In the genomic region with DNA sequence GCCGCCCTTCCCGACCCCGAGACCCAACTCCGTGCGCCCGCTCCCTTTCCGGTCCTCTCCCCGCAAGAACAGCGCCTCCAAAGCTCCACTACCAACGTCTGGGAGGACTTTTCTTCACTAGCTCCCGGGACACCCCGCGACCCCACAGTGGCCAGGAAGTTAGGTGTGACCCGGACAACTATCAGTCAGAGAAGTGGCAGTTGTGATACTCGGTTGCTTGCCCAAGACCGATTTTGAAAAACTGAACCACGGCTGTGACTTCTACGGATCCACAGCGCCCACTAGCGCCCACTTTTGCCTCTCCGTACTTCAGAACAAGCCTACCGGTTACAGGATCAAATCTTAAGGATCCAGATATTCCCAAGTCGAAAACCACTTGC, we compare ENCODE assay signal across 7 mouse cellular contexts. TPM values are rescaled to one million over a fixed set of nuclear protein-coding genes. Genes with fewer than 3 reads are reported as not detected.
DNase-seq lines count a peak whose midpoint lies in the region; ATAC-seq and TF ChIP-seq lines count a peak whose summit lies in the region.

No protein-coding gene starts in this region.

- ATAC-seq in embryonic facial prominence, embryonic 15.5 days (ENCODE audit: insufficient number of reproducible peaks, low FRiP score, low TSS enrichment, low read depth): peak; percentile 22
- peak; percentile 12; the same call in 1 of the 2 replicates for ATAC-seq in limb, embryonic 13.5 days (ENCODE audit: low FRiP score, low read depth)
- peak; percentile 8 for ATAC-seq in midbrain, embryonic 15.5 days (replicated peaks)

- peak overlapping the region; percentile 65 for H3K4me3 ChIP-seq in bone marrow macrophage, adult 2 months (ENCODE audit: insufficient read depth, low read length)
- peak overlapping the region; percentile 89 for H3K4me3 ChIP-seq in embryonic facial prominence, embryonic 15.5 days (replicated peaks)
- peak overlapping the region; percentile 96 for H3K4me3 ChIP-seq in limb, embryonic 13.5 days
- peak overlapping the region; percentile 68 for H3K4me3 ChIP-seq in midbrain, embryonic 15.5 days

- peak overlapping the region; percentile 84 for H3K4me2 ChIP-seq in embryonic facial prominence, embryonic 15.5 days (replicated peaks)
- peak overlapping the region; percentile 89 for H3K4me2 ChIP-seq in limb, embryonic 13.5 days (replicated peaks)
- peak overlapping the region; percentile 86 for H3K4me2 ChIP-seq in midbrain, embryonic 15.5 days

- peak; percentile 81 for TF ChIP-seq CTCF in bone marrow macrophage, adult 2 months (IDR thresholded peaks at IDR 0.05; ENCODE audit: low read depth, low read length)

- WGBS in embryonic facial prominence, embryonic 15.5 days: under 1% methylated on average over 23 of the region's 23 CpGs
- under 1% methylated on average over 23 of the region's 23 CpGs for WGBS in limb, embryonic 13.5 days
- under 1% methylated on average over 23 of the region's 23 CpGs for WGBS in midbrain, embryonic 15.5 days

- H3K9ac ChIP-seq in embryonic facial prominence, embryonic 15.5 days: peak overlapping the region; percentile 63
- H3K9ac ChIP-seq in limb, embryonic 13.5 days: peak overlapping the region; percentile 69
- peak overlapping the region; percentile 55 for H3K9ac ChIP-seq in midbrain, embryonic 15.5 days

- no peaks in the 10 kb centered on the region for H3K4me1 ChIP-seq in bone marrow macrophage, adult 2 months (ENCODE audit: control insufficient read depth, insufficient read depth, low read length)
- H3K4me1 ChIP-seq in embryonic facial prominence, embryonic 15.5 days: peaks cover 13% of the 10 kb centered on the region; the same call in 1 of the 2 replicates
- H3K4me1 ChIP-seq in limb, embryonic 13.5 days: peaks cover 17% of the 10 kb centered on the region
- peaks cover 24% of the 10 kb centered on the region for H3K4me1 ChIP-seq in midbrain, embryonic 15.5 days

- peak; percentile 78 to 86 for DNase-seq in heart, adult 9 months (ENCODE audit: low spot score in 2 of 2)
- peak; percentile 94 for DNase-seq in kidney, adult 9 months
- DNase-seq in spleen, adult 18-20 months: peak; percentile 68 to 86

- no peaks in the 10 kb centered on the region for H3K36me3 ChIP-seq in embryonic facial prominence, embryonic 15.5 days
- peaks cover 15% of the 10 kb centered on the region for H3K36me3 ChIP-seq in limb, embryonic 13.5 days
- no peaks in the 10 kb centered on the region for H3K36me3 ChIP-seq in midbrain, embryonic 15.5 days (replicated peaks)

- no peak for TF ChIP-seq POLR2A in bone marrow macrophage, adult 2 months (IDR thresholded peaks at IDR 0.05; ENCODE audit: borderline replicate concordance, low read depth, low read length)

- H3K27ac ChIP-seq in bone marrow macrophage, adult 2 months (ENCODE audit: insufficient read depth, low read depth, low read length): no peak overlapping the region
- H3K27ac ChIP-seq in embryonic facial prominence, embryonic 15.5 days (replicated peaks): peak overlapping the region; percentile 83
- H3K27ac ChIP-seq in limb, embryonic 13.5 days: peak overlapping the region; percentile 70
- H3K27ac ChIP-seq in midbrain, embryonic 15.5 days: peak overlapping the region; percentile 88

- no peaks in the 10 kb centered on the region for H3K27me3 ChIP-seq in embryonic facial prominence, embryonic 15.5 days
- H3K27me3 ChIP-seq in limb, embryonic 13.5 days: no peaks in the 10 kb centered on the region
- no peaks in the 10 kb centered on the region for H3K27me3 ChIP-seq in midbrain, embryonic 15.5 days (replicated peaks)

- no peaks in the 10 kb centered on the region for H3K9me3 ChIP-seq in embryonic facial prominence, embryonic 15.5 days (replicated peaks)
- H3K9me3 ChIP-seq in limb, embryonic 13.5 days: no peaks in the 10 kb centered on the region
- no peaks in the 10 kb centered on the region for H3K9me3 ChIP-seq in midbrain, embryonic 15.5 days

RNA-seq across cellular contexts. Expression of a gene that starts 0.7 kb away (rescaled TPM):
- polyA plus RNA-seq in bone marrow macrophage, adult 2 months (2012; ENCODE audit: insufficient read depth, insufficient read length, missing spikeins): 0.44 and 0.67 TPM in 2 replicates
- polyA plus RNA-seq in embryonic facial prominence, embryonic 15.5 days (2015; fragmentation: Nextera tagmentation; extraction: Ambion mirVana): 27.1 and 30.6 TPM in 2 replicates
- 32.6 and 33.3 TPM in 2 replicates for polyA plus RNA-seq in limb, embryonic 13.5 days (2015; fragmentation: Nextera tagmentation; extraction: Ambion mirVana)
- 14.1 and 14.8 TPM in 2 replicates for polyA plus RNA-seq in midbrain, embryonic 15.5 days (2015; fragmentation: Nextera tagmentation; extraction: Ambion mirVana)

RNA-seq across cellular contexts. Expression of a gene that starts 28.6 kb away (rescaled TPM):
- 81.2 and 98.3 TPM in 2 replicates for polyA plus RNA-seq in bone marrow macrophage, adult 2 months (2012; ENCODE audit: insufficient read depth, insufficient read length, missing spikeins)
- polyA plus RNA-seq in embryonic facial prominence, embryonic 15.5 days (2015; fragmentation: Nextera tagmentation; extraction: Ambion mirVana): 140 and 144 TPM in 2 replicates
- 188 and 200 TPM in 2 replicates for polyA plus RNA-seq in limb, embryonic 13.5 days (2015; fragmentation: Nextera tagmentation; extraction: Ambion mirVana)
- polyA plus RNA-seq in midbrain, embryonic 15.5 days (2015; fragmentation: Nextera tagmentation; extraction: Ambion mirVana): 158 and 183 TPM in 2 replicates
